Mouse (Mus musculus) limb, embryonic 13.5 days (tissue): ENCODE data around the gene Plekha8. TPM values are rescaled to one million over a fixed set of nuclear protein-coding genes. Genes with fewer than 3 reads are reported as not detected.

Experiments used
- ATAC-seq: fragments of 200-750 bp; cut with Nextera tagmentation; 2 replicates; pipeline ENCODE4 v1.8.0; 2017; ENCODE audit warnings: low read depth, moderate number of reproducible peaks, moderate TSS enrichment; ENCODE audit not compliant: low FRiP score
- H3K27ac ChIP-seq: fragments of 300-500 bp; sonication (generic); 2 replicates; pipeline ENCODE4 v1.5.1; 2015; ENCODE audit warnings: inconsistent platforms, mild to moderate bottlenecking, moderate library complexity
- H3K27me3 ChIP-seq: fragments of 300-500 bp; sonication (generic); 2 replicates; pipeline ENCODE4 v1.6.1; 2015; ENCODE audit warnings: mild to moderate bottlenecking, inconsistent platforms
- H3K36me3 ChIP-seq: fragments of 300-500 bp; sonication (generic); 2 replicates; pipeline ENCODE4 v1.6.1; 2015; ENCODE audit warnings: inconsistent platforms, mild to moderate bottlenecking, moderate library complexity
- H3K4me1 ChIP-seq: fragments of 300-500 bp; sonication (generic); 2 replicates; pipeline ENCODE4 v1.6.1; 2015; ENCODE audit warnings: inconsistent platforms
- H3K4me2 ChIP-seq: fragments of 300-500 bp; sonication (generic); replicated peaks from 2 replicates; pipeline ENCODE4 v1.6.1; 2015; ENCODE audit warnings: inconsistent platforms, mild to moderate bottlenecking, moderate library complexity
- H3K4me3 ChIP-seq: fragments of 300-500 bp; sonication (generic); 2 replicates; pipeline ENCODE4 v1.5.1; 2015; ENCODE audit warnings: moderate library complexity, mild to moderate bottlenecking, inconsistent platforms
- H3K9ac ChIP-seq: fragments of 300-500 bp; sonication (generic); 2 replicates; pipeline ENCODE4 v1.6.1; 2015; ENCODE audit warnings: mild to moderate bottlenecking, inconsistent platforms
- H3K9me3 ChIP-seq: fragments of 300-500 bp; sonication (generic); 2 replicates; pipeline ENCODE4 v1.6.1; 2016; ENCODE audit warnings: inconsistent platforms
- WGBS: fragments of 180-500 bp; shearing (Covaris S2); methylation state at CpG from one replicate; pipeline ENCODE4 v1.1.7; 2015; 5-methylcytosine and 5-hydroxymethylcytosine counted together
- polyA plus RNA-seq: library from polyadenylated mRNA; unstranded; fragments of >200 nt; fragmentation: Nextera tagmentation; extraction: Ambion mirVana; gene quantifications from 2 replicates; pipeline ENCODE4 v1.2.1, GENCODE M21; 2015

The Plekha8 gene
- polyA plus RNA-seq, 1 experiment from 2014 or later: 16.7 TPM

DNA sequence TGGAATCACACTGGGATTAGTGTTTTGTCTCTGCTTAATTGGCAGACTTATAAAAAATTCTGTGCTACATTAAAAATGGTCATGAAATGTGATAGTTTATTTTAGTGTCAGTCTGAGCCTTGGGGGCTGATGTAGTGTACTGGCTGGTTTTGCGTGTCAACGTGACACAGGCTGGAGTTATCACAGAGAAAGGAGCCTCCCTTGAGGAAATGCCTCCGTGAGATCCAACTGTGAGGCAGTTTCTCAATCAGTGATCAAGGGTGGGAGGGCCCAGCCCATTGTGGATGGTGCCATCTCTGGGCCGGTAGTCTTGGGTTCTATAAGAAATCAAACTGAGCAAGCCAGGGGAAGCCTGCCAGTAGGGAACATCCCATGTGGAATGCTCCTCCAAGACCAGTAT lies 11.3 kb downstream of the Plekha8 start:
- Histone ChIP-seq H3K9ac (no peak overlapping the region), H3K4me2 (no peak overlapping the region), H3K27me3 (no peaks in the 10 kb centered on the region), H3K36me3 (peaks cover 15% of the 10 kb centered on the region), H3K9me3 (peaks cover 14% of the 10 kb centered on the region; the same call in 1 of the 2 replicates), H3K27ac (no peak overlapping the region), H3K4me1 (peaks cover 22% of the 10 kb centered on the region), H3K4me3 (no peak overlapping the region)
- 64% methylated on average over 4 of the region's 4 CpGs for WGBS
- no peak for ATAC-seq

DNA sequence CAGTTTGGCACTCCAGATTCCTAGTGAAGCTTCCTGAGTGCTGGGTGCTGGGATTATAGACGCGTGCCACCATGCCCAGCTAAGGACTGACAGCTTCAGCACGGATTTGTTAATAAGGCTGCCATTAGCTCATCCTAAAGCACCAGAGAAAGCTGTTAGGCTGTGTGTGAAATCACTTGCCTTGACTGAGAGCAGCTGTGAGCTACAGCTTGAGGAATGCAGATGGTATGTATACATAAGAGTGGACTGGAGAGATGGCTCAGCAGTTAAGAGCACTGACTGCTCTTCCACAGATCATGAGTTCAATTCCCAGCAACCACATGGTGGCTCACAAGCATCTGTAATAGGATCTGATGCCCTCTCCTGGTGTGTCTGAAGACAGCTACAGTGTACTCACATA lies 22.5 kb downstream of the Plekha8 start:
- H3K27me3 ChIP-seq: no peaks in the 10 kb centered on the region
- WGBS: 69% methylated on average over 3 of the region's 3 CpGs
- 0 out of 2 replicates have a peak, but pooled peaks cover 2% of the 10 kb centered on the region for H3K4me1 ChIP-seq
- H3K4me2 ChIP-seq: no peak overlapping the region
- no peak for ATAC-seq
- H3K36me3 ChIP-seq: peaks cover 50% of the 10 kb centered on the region
- no peaks in the 10 kb centered on the region for H3K9me3 ChIP-seq
- no peak overlapping the region for H3K27ac ChIP-seq
- H3K9ac ChIP-seq: no peak overlapping the region
- no peak overlapping the region for H3K4me3 ChIP-seq

DNA sequence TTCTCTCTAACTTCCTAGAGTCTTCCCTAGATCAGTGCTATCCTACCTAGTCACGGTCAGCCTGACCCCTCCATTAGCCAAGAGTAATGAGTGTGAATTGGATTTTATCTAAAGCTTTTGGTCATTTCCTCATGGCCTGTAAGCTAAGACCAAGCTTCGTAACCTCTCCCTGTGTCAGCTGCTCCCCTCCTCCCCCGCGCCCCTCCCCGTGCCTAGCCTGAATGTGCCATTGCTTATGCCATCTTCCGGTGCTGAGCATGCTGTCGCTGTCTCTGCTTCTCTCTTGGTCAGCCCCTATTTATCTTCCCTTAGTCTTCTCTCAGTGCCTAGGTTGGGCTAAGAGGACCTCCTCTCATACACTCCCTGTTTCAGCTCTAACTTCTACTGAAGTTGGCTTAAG lies 24.6 kb downstream of the Plekha8 start:
- Histone ChIP-seq H3K36me3 (peaks cover 63% of the 10 kb centered on the region), H3K4me1 (no peaks in the 10 kb centered on the region), H3K4me2 (no peak overlapping the region), H3K9ac (no peak overlapping the region), H3K9me3 (no peaks in the 10 kb centered on the region), H3K4me3 (no peak overlapping the region), H3K27ac (no peak overlapping the region), H3K27me3 (no peaks in the 10 kb centered on the region)
- 93% methylated on average over 7 of the region's 7 CpGs for WGBS
- no peak for ATAC-seq

DNA sequence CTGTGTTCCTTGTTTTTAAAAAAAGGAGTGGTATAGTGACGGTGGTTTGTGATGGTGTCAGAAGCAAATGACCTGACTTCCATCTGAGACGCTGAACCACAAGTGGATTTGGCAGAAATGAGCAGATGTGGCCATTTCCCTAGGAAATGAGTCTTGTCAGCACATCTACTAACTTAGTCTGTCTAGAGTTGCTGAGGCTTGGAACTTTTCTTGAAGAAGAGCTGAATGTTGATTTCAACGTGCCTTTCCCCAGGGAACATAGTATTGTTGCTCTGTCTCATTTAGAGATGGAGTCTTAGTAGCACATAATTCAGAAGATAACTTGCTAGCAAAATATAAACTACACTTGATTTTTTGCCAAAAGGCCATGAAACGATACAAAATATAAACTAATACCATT lies 25.4 kb downstream of the Plekha8 start:
- H3K4me3 ChIP-seq: no peak overlapping the region
- no peak overlapping the region for H3K9ac ChIP-seq
- 73% methylated on average over 4 of the region's 4 CpGs for WGBS
- ATAC-seq: no peak
- H3K27ac ChIP-seq: no peak overlapping the region
- no peak overlapping the region for H3K4me2 ChIP-seq
- H3K36me3 ChIP-seq: peaks cover 63% of the 10 kb centered on the region
- H3K9me3 ChIP-seq: no peaks in the 10 kb centered on the region
- H3K4me1 ChIP-seq: no peaks in the 10 kb centered on the region
- no peaks in the 10 kb centered on the region for H3K27me3 ChIP-seq

DNA sequence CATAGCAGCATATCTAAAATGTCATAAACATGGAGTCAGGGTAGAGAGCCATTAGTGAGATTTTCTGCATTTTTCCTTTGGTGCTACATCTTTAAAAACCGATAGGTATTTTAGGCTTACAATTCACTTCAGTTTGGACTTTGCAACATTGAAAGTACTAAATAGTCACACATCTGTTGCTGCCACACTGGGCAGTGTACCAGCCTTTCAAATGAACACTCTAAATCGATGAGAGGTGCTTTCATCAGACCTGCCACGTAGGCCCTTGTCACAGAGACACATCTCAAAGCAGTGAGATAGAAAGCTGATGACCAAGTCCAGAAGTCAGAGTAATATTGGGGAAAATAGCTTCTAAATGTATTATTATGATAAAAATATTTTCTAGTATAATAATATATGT lies 33.5 kb downstream of the Plekha8 start:
- no peaks in the 10 kb centered on the region for H3K4me1 ChIP-seq
- 87% methylated on average over 3 of the region's 3 CpGs for WGBS
- H3K9me3 ChIP-seq: no peaks in the 10 kb centered on the region
- ATAC-seq: no peak
- H3K36me3 ChIP-seq: peaks cover 66% of the 10 kb centered on the region
- H3K9ac ChIP-seq: no peak overlapping the region
- no peak overlapping the region for H3K4me2 ChIP-seq
- no peaks in the 10 kb centered on the region for H3K27me3 ChIP-seq
- no peak overlapping the region for H3K4me3 ChIP-seq
- H3K27ac ChIP-seq: no peak overlapping the region

DNA sequence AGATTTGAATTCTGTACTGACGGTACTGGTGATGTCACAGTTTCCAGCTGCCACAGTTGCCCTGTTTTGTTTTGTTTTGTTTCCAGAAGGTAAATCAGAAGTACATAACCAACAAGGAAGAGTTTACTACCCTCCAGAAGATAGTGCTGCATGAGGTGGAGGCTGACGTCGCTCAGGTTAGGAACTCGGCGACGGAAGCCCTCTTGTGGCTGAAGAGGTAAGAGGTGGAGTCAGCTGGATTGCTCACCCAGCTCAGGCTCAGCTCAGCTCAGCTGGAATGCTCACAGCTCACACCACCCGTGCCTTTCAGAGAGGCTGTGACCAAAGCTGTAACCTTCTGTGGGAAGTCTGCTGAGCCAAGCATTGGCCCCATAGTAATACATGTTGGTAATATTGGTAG lies 34.8 kb downstream of the Plekha8 start:
- ATAC-seq: no peak
- WGBS: 29% methylated on average over 7 of the region's 7 CpGs
- H3K36me3 ChIP-seq: peaks cover 60% of the 10 kb centered on the region

DNA sequence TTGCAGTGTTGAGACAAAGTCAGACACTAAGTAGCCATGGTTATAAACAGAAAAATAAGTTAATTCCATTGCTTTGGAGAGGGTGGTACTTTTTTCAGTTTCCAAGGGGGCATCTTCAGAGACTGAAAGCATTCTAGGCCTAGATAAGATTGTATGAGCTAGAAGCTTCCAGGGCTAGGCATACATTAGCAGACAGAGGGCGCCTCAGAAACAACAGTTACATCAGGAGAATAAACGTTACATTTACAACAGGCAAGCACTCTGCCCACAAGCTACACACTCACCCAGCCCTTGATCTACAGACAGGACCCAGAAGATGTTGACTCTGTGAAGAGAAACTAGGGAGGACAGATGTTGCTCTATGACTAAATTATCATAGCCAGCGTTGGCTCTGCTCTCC lies 36.6 kb downstream of the Plekha8 start:
- Histone ChIP-seq H3K36me3 (peaks cover 53% of the 10 kb centered on the region), H3K9ac (no peak overlapping the region), H3K4me3 (no peak overlapping the region), H3K4me2 (no peak overlapping the region), H3K9me3 (no peaks in the 10 kb centered on the region), H3K27ac (no peak overlapping the region), H3K27me3 (no peaks in the 10 kb centered on the region), H3K4me1 (no peaks in the 10 kb centered on the region)
- no peak for ATAC-seq
- WGBS: 35% methylated on average over 3 of the region's 3 CpGs

More for the DNA sequence above, 34.8 kb downstream of the Plekha8 start:
- H3K4me3 ChIP-seq: no peak overlapping the region
- H3K9me3 ChIP-seq: no peaks in the 10 kb centered on the region
- H3K27me3 ChIP-seq: no peaks in the 10 kb centered on the region
- no peak overlapping the region for H3K4me2 ChIP-seq
- H3K9ac ChIP-seq: no peak overlapping the region
- no peaks in the 10 kb centered on the region for H3K4me1 ChIP-seq
- H3K27ac ChIP-seq: no peak overlapping the region

DNA sequence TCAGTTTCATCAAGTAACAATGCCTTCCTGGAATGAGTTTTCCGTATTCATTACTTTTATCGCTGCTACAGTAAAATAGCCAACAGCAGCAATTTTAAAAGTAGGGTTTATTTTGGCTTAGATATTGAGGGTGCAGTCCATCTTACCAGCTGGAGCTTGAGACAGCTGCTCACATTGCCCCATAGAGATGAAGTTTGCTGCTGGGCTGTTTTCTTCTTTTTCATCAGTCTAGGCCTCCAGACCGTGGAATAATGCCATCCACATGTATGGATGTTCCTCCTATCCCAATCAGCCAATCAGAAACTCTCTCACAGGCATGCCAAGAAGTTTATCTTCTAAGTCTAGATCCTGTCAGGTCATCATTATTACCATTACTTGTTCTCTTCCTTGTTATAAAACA lies 45.0 kb downstream of the Plekha8 start:
- no peak for ATAC-seq
- H3K27me3 ChIP-seq: no peaks in the 10 kb centered on the region
- 85% methylated on average over 3 of the region's 3 CpGs for WGBS

DNA sequence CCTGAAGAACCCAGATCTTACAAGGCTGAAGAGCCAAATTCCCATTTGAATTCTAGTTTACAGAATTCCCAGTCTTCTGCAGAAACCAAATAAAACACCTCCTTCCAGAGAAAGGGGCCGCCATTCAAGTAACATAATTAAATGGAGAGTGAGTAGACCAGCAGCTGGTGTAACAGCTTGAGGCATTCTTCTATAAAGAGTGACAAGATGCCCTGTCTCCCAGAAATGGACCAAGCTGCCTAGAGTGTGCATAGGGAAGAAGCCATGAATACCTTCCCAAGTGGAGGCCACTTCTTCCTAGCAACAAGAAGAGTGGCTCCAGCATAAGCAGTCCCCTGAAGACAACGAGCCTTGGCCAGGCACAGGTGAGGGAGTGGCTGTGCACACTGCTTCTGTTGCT lies 47.0 kb downstream of the Plekha8 start:
- 83% methylated on average over 2 of the region's 2 CpGs for WGBS
- Histone ChIP-seq H3K27me3 (no peaks in the 10 kb centered on the region), H3K36me3 (peaks cover 54% of the 10 kb centered on the region), H3K4me2 (no peak overlapping the region), H3K4me3 (no peak overlapping the region), H3K4me1 (no peaks in the 10 kb centered on the region), H3K27ac (no peak overlapping the region), H3K9me3 (no peaks in the 10 kb centered on the region), H3K9ac (no peak overlapping the region)
- ATAC-seq: no peak

More for the DNA sequence above, 45.0 kb downstream of the Plekha8 start:
- H3K4me3 ChIP-seq: no peak overlapping the region
- no peak overlapping the region for H3K27ac ChIP-seq
- peaks cover 57% of the 10 kb centered on the region for H3K36me3 ChIP-seq
- no peaks in the 10 kb centered on the region for H3K4me1 ChIP-seq
- H3K9ac ChIP-seq: no peak overlapping the region
- H3K4me2 ChIP-seq: no peak overlapping the region
- no peaks in the 10 kb centered on the region for H3K9me3 ChIP-seq

DNA sequence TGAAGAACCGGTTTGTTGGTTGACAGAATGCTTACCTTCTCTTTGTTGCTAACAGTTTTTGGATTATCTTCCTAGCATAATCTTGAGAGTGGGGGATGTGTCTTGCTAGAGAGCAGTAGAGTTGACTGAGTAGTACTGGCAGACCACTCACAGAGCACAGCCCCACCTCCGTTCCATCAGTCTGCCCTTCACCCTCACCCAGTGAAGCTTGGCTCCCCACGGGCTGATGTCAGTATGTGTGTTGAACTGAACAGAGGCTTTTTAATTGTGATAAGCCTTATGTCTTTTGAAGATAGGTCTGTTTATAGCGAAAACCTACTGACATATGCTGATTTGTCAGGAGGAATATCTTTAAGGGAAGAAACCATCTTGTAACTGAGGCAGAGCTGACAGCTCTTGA lies 48.3 kb downstream of the Plekha8 start:
- no peaks in the 10 kb centered on the region for H3K9me3 ChIP-seq
- H3K27ac ChIP-seq: no peak overlapping the region
- H3K27me3 ChIP-seq: no peaks in the 10 kb centered on the region
- no peak for ATAC-seq
- H3K9ac ChIP-seq: no peak overlapping the region
- H3K4me3 ChIP-seq: no peak overlapping the region
- H3K36me3 ChIP-seq: peaks cover 45% of the 10 kb centered on the region
- no peaks in the 10 kb centered on the region for H3K4me1 ChIP-seq
- WGBS: 88% methylated on average over 4 of the region's 4 CpGs
- no peak overlapping the region for H3K4me2 ChIP-seq

DNA sequence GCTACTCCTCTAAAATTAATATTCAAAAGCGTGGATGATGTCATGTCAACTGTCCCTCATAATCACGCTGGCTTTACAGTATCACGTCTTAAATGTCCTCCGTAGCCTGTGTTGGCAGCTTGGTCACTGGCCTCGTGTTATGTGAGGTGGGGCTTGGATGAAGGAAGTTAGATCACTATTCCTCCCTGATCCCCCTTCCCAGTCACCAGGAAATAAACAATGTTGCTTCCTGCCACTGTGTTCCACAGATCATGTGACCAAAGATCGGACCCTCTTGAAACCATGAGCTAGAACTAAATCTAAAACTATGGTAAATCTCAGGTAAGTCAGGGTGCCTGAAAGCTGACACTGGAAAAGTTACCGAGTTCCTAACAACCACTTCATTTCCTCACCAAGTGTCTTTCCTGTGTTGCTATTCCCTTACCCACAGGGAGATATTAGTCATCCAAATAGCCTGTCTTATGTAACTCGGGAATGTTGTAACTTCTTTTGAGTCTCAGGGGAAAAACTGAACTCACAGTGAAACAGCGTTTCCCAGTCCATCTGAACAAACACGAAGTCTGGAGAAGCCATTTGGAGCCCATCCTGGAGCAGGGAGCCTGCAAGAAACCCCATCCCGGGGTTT lies 60.7 kb downstream of the Plekha8 start:
- 75% methylated on average over 11 of the region's 11 CpGs for WGBS
- Histone ChIP-seq H3K9ac (no peak overlapping the region), H3K27ac (no peak overlapping the region), H3K36me3 (no peaks in the 10 kb centered on the region), H3K27me3 (no peaks in the 10 kb centered on the region), H3K9me3 (no peaks in the 10 kb centered on the region), H3K4me3 (no peak overlapping the region), H3K4me2 (no peak overlapping the region), H3K4me1 (no peaks in the 10 kb centered on the region)
- ATAC-seq: no peak

DNA sequence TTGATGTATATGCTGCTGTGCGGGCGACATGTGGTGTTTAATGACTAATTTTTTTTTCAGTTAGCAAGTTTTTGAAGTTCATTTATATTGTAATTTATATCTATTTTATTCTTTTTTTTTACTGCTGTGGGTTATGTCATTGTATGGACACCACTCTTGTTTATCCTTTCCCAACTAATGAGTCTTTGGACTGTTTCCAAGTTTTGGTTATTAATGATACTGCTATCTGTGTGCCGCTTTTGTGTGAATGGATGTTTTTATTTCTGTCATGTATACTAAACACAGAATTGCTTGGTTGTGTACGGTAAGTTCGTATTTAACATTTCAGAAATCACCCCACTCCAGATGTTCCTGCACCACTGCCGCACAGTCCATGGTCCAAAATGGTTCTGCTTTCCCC lies 63.0 kb downstream of the Plekha8 start:
- H3K9me3 ChIP-seq: no peaks in the 10 kb centered on the region
- H3K27me3 ChIP-seq: no peaks in the 10 kb centered on the region
- 83% methylated on average over 6 of the region's 6 CpGs for WGBS
- H3K27ac ChIP-seq: no peak overlapping the region
- no peaks in the 10 kb centered on the region for H3K36me3 ChIP-seq
- H3K9ac ChIP-seq: no peak overlapping the region
- no peak for ATAC-seq
- no peaks in the 10 kb centered on the region for H3K4me1 ChIP-seq
- H3K4me2 ChIP-seq: no peak overlapping the region
- no peak overlapping the region for H3K4me3 ChIP-seq

DNA sequence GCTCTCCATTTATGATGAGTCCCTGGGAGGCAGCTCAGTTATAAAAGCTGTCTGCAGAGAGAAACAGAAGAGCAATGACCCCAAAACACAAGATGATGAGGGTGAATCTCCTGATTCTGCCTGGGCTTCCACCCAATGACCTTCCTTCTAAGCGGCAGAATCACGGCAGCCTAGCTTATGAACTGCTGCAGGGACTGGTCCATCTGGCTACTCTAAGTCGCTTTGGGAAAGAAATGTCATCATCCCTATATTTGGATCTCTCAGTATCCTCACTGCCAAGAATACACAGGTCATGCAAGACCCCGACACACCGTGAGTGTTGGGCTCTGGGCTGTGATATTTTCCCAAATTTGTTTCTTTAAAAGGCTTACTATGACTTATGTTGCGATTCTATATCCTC lies 75.0 kb downstream of the Plekha8 start:
- Histone ChIP-seq H3K27ac (no peak overlapping the region), H3K9me3 (peaks cover 3% of the 10 kb centered on the region), H3K36me3 (no peaks in the 10 kb centered on the region), H3K4me3 (no peak overlapping the region), H3K9ac (no peak overlapping the region), H3K4me2 (no peak overlapping the region), H3K4me1 (no peaks in the 10 kb centered on the region), H3K27me3 (no peaks in the 10 kb centered on the region)
- ATAC-seq: no peak
- 84% methylated on average over 6 of the region's 6 CpGs for WGBS
